Mouse (Mus musculus) neural tube, embryonic 11.5 days (tissue): ENCODE measurements around the gene Macrod2. TPM values are rescaled to one million over a fixed set of nuclear protein-coding genes. Genes with fewer than 3 reads are reported as not detected.
"Not testable (repeated sequence)": the region's sequence is repeated elsewhere in the genome, so short reads cannot be mapped to it uniquely, and the experiment has no call there.

Experiments
- ATAC-seq: fragments of 200-750 bp; cut with Nextera tagmentation; 2 replicates; pipeline ENCODE4 v1.8.0; 2017; ENCODE audit warnings: moderate number of reproducible peaks, mild to moderate bottlenecking, moderate TSS enrichment, moderate library complexity; ENCODE audit not compliant: insufficient read depth, low FRiP score, low TSS enrichment
- DNase-seq: peaks from one replicate; pipeline ENCODE4 v3.0.0-alpha.2; 2015; ENCODE audit warnings: low spot score
- H3K27ac ChIP-seq: fragments of 300-500 bp; sonication (generic); 2 replicates; pipeline ENCODE4 v1.5.1; 2014; ENCODE audit warnings: low read depth, mild to moderate bottlenecking, low read length
- H3K27me3 ChIP-seq: fragments of 300-500 bp; sonication (generic); 2 replicates; pipeline ENCODE4 v1.6.1; 2014; ENCODE audit warnings: mild to moderate bottlenecking, low read length, mixed read lengths; ENCODE audit not compliant: control insufficient read depth, insufficient read depth
- H3K36me3 ChIP-seq: fragments of 300-500 bp; sonication (generic); 2 replicates; pipeline ENCODE4 v1.6.1; 2014; ENCODE audit warnings: mild to moderate bottlenecking, low read length, moderate library complexity, mixed read lengths; ENCODE audit not compliant: control insufficient read depth, insufficient read depth
- H3K4me1 ChIP-seq: fragments of 300-500 bp; sonication (generic); 2 replicates; pipeline ENCODE4 v1.6.1; 2014; ENCODE audit warnings: low read length, mixed read lengths; ENCODE audit not compliant: control insufficient read depth, insufficient read depth
- H3K4me2 ChIP-seq: fragments of 300-500 bp; sonication (generic); 2 replicates; pipeline ENCODE4 v1.6.1; 2014; ENCODE audit warnings: low read depth, mild to moderate bottlenecking, moderate library complexity
- H3K4me3 ChIP-seq: fragments of 300-500 bp; sonication (generic); 2 replicates; pipeline ENCODE4 v1.5.1; 2014; ENCODE audit warnings: low read depth, low read length
- H3K9ac ChIP-seq: fragments of 300-500 bp; sonication (generic); 2 replicates; pipeline ENCODE4 v1.6.1; 2014; ENCODE audit warnings: mild to moderate bottlenecking, low read length
- H3K9me3 ChIP-seq: fragments of 300-500 bp; sonication (generic); 2 replicates; pipeline ENCODE4 v1.6.1; 2016; ENCODE audit warnings: low read length; ENCODE audit not compliant: control insufficient read depth
- WGBS: fragments of 180-500 bp; shearing (Covaris S2); extraction: QIAGEN DNeasy Blood & Tissue Kit; methylation state at CpG from one replicate; pipeline ENCODE4 v1.1.7; 2014; 5-methylcytosine and 5-hydroxymethylcytosine counted together
- polyA plus RNA-seq: library from polyadenylated mRNA; unstranded; fragments of >200 nt; fragmentation: Nextera tagmentation; extraction: Ambion mirVana; gene quantifications from 2 replicates; pipeline ENCODE4 v1.2.1, GENCODE M21; 2014

The Macrod2 gene
- polyA plus RNA-seq, 1 experiment from 2014 or later, result 46.0 TPM

- no peak overlapping the region for H3K4me2 ChIP-seq
- H3K36me3 ChIP-seq, result no peaks in the 10 kb centered on the region
- 89% methylated on average over 5 of the region's 5 CpGs for WGBS
- H3K4me1 ChIP-seq, result no peaks in the 10 kb centered on the region
- DNase-seq, result no peak
- H3K9me3 ChIP-seq, result no peaks in the 10 kb centered on the region
- H3K27me3 ChIP-seq, result no peaks in the 10 kb centered on the region
- H3K27ac ChIP-seq, result no peak overlapping the region
- no peak overlapping the region for H3K4me3 ChIP-seq
- H3K9ac ChIP-seq, result no peak overlapping the region
- no peak for ATAC-seq
Measured at GRCm38 (mm10) chr2:140740511-140740910, 345.4 kb downstream of the Macrod2 start.

- H3K4me3 ChIP-seq, result not testable (repeated sequence)
Measured at GRCm38 (mm10) chr2:140742954-140743353, 347.8 kb downstream of the Macrod2 start.

GRCm38 (mm10) chr2:140758881-140759280, 363.8 kb downstream of the Macrod2 start:
- Histone ChIP-seq H3K36me3 (no peaks in the 10 kb centered on the region), H3K4me3 (no peak overlapping the region), H3K9me3 (no peaks in the 10 kb centered on the region), H3K4me2 (no peak overlapping the region), H3K4me1 (no peaks in the 10 kb centered on the region), H3K27ac (no peak overlapping the region), H3K9ac (no peak overlapping the region), H3K27me3 (no peaks in the 10 kb centered on the region)
- no peak for DNase-seq
- WGBS, result 88% methylated on average over 2 of the region's 2 CpGs
- ATAC-seq, result no peak

More at GRCm38 (mm10) chr2:140742954-140743353, 347.8 kb downstream of the Macrod2 start:
- ATAC-seq, H3K27ac ChIP-seq, H3K36me3 ChIP-seq, H3K4me2 ChIP-seq, H3K4me1 ChIP-seq, H3K9me3 ChIP-seq, DNase-seq, H3K9ac ChIP-seq, H3K27me3 ChIP-seq: not testable (repeated sequence)
- WGBS, result 74% methylated on average over 2 of the region's 2 CpGs

- Histone ChIP-seq H3K36me3 (no peaks in the 10 kb centered on the region), H3K27me3 (no peaks in the 10 kb centered on the region), H3K4me2 (no peak overlapping the region), H3K4me3 (no peak overlapping the region), H3K9ac (no peak overlapping the region), H3K4me1 (no peaks in the 10 kb centered on the region), H3K9me3 (no peaks in the 10 kb centered on the region), H3K27ac (no peak overlapping the region)
- DNase-seq (no peak), ATAC-seq (no peak)
Measured at GRCm38 (mm10) chr2:140759732-140760131, 364.6 kb downstream of the Macrod2 start.

- no peak for ATAC-seq
- WGBS, result 96% methylated on average over 3 of the region's 3 CpGs
Measured at GRCm38 (mm10) chr2:140760137-140760536, 365.0 kb downstream of the Macrod2 start.

GRCm38 (mm10) chr2:140763076-140763891, 368.2 kb downstream of the Macrod2 start:
- ATAC-seq (no peak), DNase-seq (no peak)
- no peak overlapping the region for H3K9ac ChIP-seq
- no peaks in the 10 kb centered on the region for H3K36me3 ChIP-seq
- H3K4me1 ChIP-seq, result no peaks in the 10 kb centered on the region
- H3K27me3 ChIP-seq, result no peaks in the 10 kb centered on the region
- H3K27ac ChIP-seq, result no peak overlapping the region
- H3K9me3 ChIP-seq, result no peaks in the 10 kb centered on the region
- H3K4me3 ChIP-seq, result no peak overlapping the region
- 76% methylated on average over 12 of the region's 12 CpGs for WGBS
- H3K4me2 ChIP-seq, result no peak overlapping the region

More at GRCm38 (mm10) chr2:140760137-140760536, 365.0 kb downstream of the Macrod2 start:
- Histone ChIP-seq H3K36me3 (no peaks in the 10 kb centered on the region), H3K9ac (no peak overlapping the region), H3K27ac (no peak overlapping the region), H3K9me3 (no peaks in the 10 kb centered on the region), H3K27me3 (no peaks in the 10 kb centered on the region), H3K4me3 (no peak overlapping the region), H3K4me2 (no peak overlapping the region), H3K4me1 (no peaks in the 10 kb centered on the region)
- DNase-seq, result no peak

GRCm38 (mm10) chr2:140769473-140769872, 374.4 kb downstream of the Macrod2 start:
- no peaks in the 10 kb centered on the region for H3K27me3 ChIP-seq
- no peak overlapping the region for H3K9ac ChIP-seq
- H3K4me2 ChIP-seq, result no peak overlapping the region
- no peak for ATAC-seq
- H3K36me3 ChIP-seq, result no peaks in the 10 kb centered on the region
- no peaks in the 10 kb centered on the region for H3K4me1 ChIP-seq
- DNase-seq, result no peak
- no peak overlapping the region for H3K4me3 ChIP-seq
- WGBS, result 88% methylated on average over 4 of the region's 4 CpGs
- no peaks in the 10 kb centered on the region for H3K9me3 ChIP-seq
- no peak overlapping the region for H3K27ac ChIP-seq

- Histone ChIP-seq H3K4me3 (no peak overlapping the region), H3K9me3 (no peaks in the 10 kb centered on the region), H3K9ac (no peak overlapping the region), H3K4me1 (no peaks in the 10 kb centered on the region), H3K27ac (no peak overlapping the region), H3K36me3 (no peaks in the 10 kb centered on the region), H3K4me2 (no peak overlapping the region), H3K27me3 (no peaks in the 10 kb centered on the region)
- WGBS, result 91% methylated on average over 6 of the region's 6 CpGs
- ATAC-seq, result no peak
- no peak for DNase-seq
Measured at GRCm38 (mm10) chr2:140772825-140773224, 377.7 kb downstream of the Macrod2 start.

- H3K9ac ChIP-seq, result no peak overlapping the region
- no peak overlapping the region for H3K4me3 ChIP-seq
- H3K27ac ChIP-seq, result no peak overlapping the region
- no peak overlapping the region for H3K4me2 ChIP-seq
- 94% methylated on average over 11 of the region's 11 CpGs for WGBS
- H3K9me3 ChIP-seq, result no peaks in the 10 kb centered on the region
- no peaks in the 10 kb centered on the region for H3K4me1 ChIP-seq
- no peaks in the 10 kb centered on the region for H3K36me3 ChIP-seq
- ATAC-seq (no peak), DNase-seq (no peak)
- H3K27me3 ChIP-seq, result no peaks in the 10 kb centered on the region
Measured at GRCm38 (mm10) chr2:140773456-140773855, 378.3 kb downstream of the Macrod2 start.
